Mouse (Mus musculus) urinary bladder, postnatal 36 days (tissue): ENCODE results near the gene Fbxl18.
A peak's percentile ranks its signal among the peaks of the same experiment; 100 is the strongest.
"Not testable (repeated sequence)": the region's sequence is repeated elsewhere in the genome, so short reads cannot be mapped to it uniquely, and the experiment has no call there.

Experiments used
- DNase-seq, 2 experiments: peaks; one replicate each; pipeline ENCODE4 v3.0.0; 2022; ENCODE audit warnings: low spot score in 2 of 2, mixed read lengths in 1 of 2

Gene Fbxl18

GRCm38 (mm10) chr5:142899932-142900533, 4.8 kb upstream of the Fbxl18 start:
- DNase-seq = no peak

GRCm38 (mm10) chr5:142899057-142899601, 3.9 kb upstream of the Fbxl18 start:
- no peak for DNase-seq

- no peak for DNase-seq
These were observed 3.1 kb upstream of the Fbxl18 start for GRCm38 (mm10) chr5:142898316-142898715.

- DNase-seq = no peak
These were observed 2.5 kb upstream of the Fbxl18 start for GRCm38 (mm10) chr5:142897568-142898248.

GRCm38 (mm10) chr5:142896713-142897112, 1.5 kb upstream of the Fbxl18 start:
- DNase-seq = no peak

GRCm38 (mm10) chr5:142896192-142896591, 971 bp upstream of the Fbxl18 start:
- DNase-seq = no peak

- DNase-seq = no peak
These were observed 3.8 kb downstream of the Fbxl18 start for GRCm38 (mm10) chr5:142891396-142891795.

GRCm38 (mm10) chr5:142887533-142887932, 7.7 kb downstream of the Fbxl18 start:
- DNase-seq = not testable (repeated sequence)

- DNase-seq = no peak
These were observed 8.5 kb downstream of the Fbxl18 start for GRCm38 (mm10) chr5:142886761-142887160.

GRCm38 (mm10) chr5:142886181-142886580, 9.0 kb downstream of the Fbxl18 start:
- no peak for DNase-seq

GRCm38 (mm10) chr5:142882471-142882870, 12.8 kb downstream of the Fbxl18 start:
- no peak for DNase-seq

GRCm38 (mm10) chr5:142881936-142882335, 13.3 kb downstream of the Fbxl18 start:
- DNase-seq = no peak

GRCm38 (mm10) chr5:142880806-142881516, 14.3 kb downstream of the Fbxl18 start:
- no peak for DNase-seq

- no peak for DNase-seq
These were observed 15.0 kb downstream of the Fbxl18 start for GRCm38 (mm10) chr5:142880246-142880645.

GRCm38 (mm10) chr5:142879318-142880175, 15.7 kb downstream of the Fbxl18 start:
- DNase-seq = peak; percentile 60 to 70

- DNase-seq = no peak
These were observed 16.7 kb downstream of the Fbxl18 start for GRCm38 (mm10) chr5:142878570-142878969.

GRCm38 (mm10) chr5:142877337-142878280, 17.6 kb downstream of the Fbxl18 start:
- DNase-seq = peak; percentile 68 to 82

- DNase-seq = no peak
These were observed 18.3 kb downstream of the Fbxl18 start for GRCm38 (mm10) chr5:142876896-142877295.

GRCm38 (mm10) chr5:142875513-142875905, 19.7 kb downstream of the Fbxl18 start:
- DNase-seq = no peak

GRCm38 (mm10) chr5:142874791-142875512, 20.3 kb downstream of the Fbxl18 start:
- no peak for DNase-seq
